23 mouse cellular contexts compared by ENCODE assay signal in the genomic region with DNA sequence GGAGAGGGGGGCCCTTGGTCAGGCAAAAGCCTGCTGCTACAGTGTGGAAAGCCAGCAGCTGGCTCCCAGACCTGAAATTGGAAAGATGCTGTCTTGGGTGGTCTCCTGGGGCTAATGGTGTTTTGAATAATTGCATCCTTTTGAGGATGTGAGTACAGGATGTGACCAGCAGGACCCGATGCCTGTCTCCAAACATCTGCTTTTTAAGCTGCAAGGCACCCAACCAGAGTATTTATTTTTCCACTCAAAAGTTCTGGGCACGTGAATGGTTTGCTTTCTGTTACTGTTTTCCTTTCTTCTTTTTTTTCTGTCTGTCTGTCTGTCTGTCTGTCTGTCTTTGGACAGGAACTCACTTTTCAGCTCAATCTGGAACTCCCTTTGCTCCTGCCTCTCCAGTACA. TPM values are rescaled to one million over a fixed set of nuclear protein-coding genes. Genes with fewer than 3 reads are reported as not detected.
DNase-seq lines count a peak whose midpoint lies in the region; ATAC-seq lines count a peak whose summit lies in the region.
"Had no signal": no experiment of that assay in that cellular context is flagged by ENCODE, and none has a peak within 500 bp of the region (broad histone marks: within the 10 kb centered on the region; RNA-seq: fewer than 3 reads in every experiment).

No protein-coding gene starts in this region.

- H3K27me3 ChIP-seq in neural tube, embryonic 15.5 days (replicated peaks): no peaks in the 10 kb centered on the region
- H3K27me3 ChIP-seq: forebrain, embryonic 13.5 days; hindbrain, embryonic 15.5 days had no signal

- no peaks in the 10 kb centered on the region for H3K4me1 ChIP-seq in neural tube, embryonic 15.5 days
- H3K4me1 ChIP-seq: forebrain, embryonic 13.5 days; heart, embryonic 15.5 days; hindbrain, embryonic 15.5 days had no signal

- no peak overlapping the region for H3K4me2 ChIP-seq in neural tube, embryonic 15.5 days
- H3K4me2 ChIP-seq: forebrain, embryonic 13.5 days; heart, embryonic 15.5 days; hindbrain, embryonic 15.5 days had no signal

- DNase-seq in heart, adult 11 months: peak; percentile 70
- no peak for DNase-seq in heart, adult 18-20 months
- peak; percentile 21 for DNase-seq in neural tube, embryonic 10.5 days (ENCODE audit: extremely low spot score, low spot score)
- DNase-seq in forelimb bud, embryonic 11.5 days (ENCODE audit: low read depth, low spot score): peak; percentile 12
- no peak for DNase-seq in right cerebral cortex, postnatal 10 days (ENCODE audit: low spot score in 2 of 2)
- no peak for DNase-seq in right cerebral cortex, postnatal 25 days
- DNase-seq: adrenal gland, adult 8-10 months; adrenal gland, postnatal 36 days; cerebellum, adult 2 months; forebrain, postnatal 0 days; heart, postnatal 14 days had no signal

- no peak overlapping the region for H3K4me3 ChIP-seq in neural tube, embryonic 15.5 days (replicated peaks)
- H3K4me3 ChIP-seq: embryonic facial prominence, embryonic 10.5 days; forebrain, embryonic 13.5 days; gastrocnemius, adult 2 months; heart, embryonic 10.5 days; heart, embryonic 15.5 days; hindbrain, embryonic 15.5 days had no signal

- no peaks in the 10 kb centered on the region for H3K9me3 ChIP-seq in neural tube, embryonic 15.5 days (replicated peaks)
- H3K9me3 ChIP-seq: embryonic facial prominence, embryonic 10.5 days; forebrain, embryonic 13.5 days; heart, embryonic 10.5 days; heart, embryonic 15.5 days; hindbrain, embryonic 15.5 days had no signal

- no peak overlapping the region for H3K27ac ChIP-seq in neural tube, embryonic 15.5 days (replicated peaks)
- H3K27ac ChIP-seq: embryonic facial prominence, embryonic 10.5 days; forebrain, embryonic 13.5 days; gastrocnemius, adult 2 months; heart, embryonic 10.5 days; heart, embryonic 15.5 days; hindbrain, embryonic 15.5 days had no signal

- no peak for ATAC-seq in neural tube, embryonic 15.5 days (ENCODE audit: low FRiP score)
- ATAC-seq: forebrain, embryonic 13.5 days; forebrain, postnatal 0 days had no signal

- H3K9ac ChIP-seq in neural tube, embryonic 15.5 days (replicated peaks): no peak overlapping the region
- H3K9ac ChIP-seq: forebrain, embryonic 13.5 days; forebrain, postnatal 0 days; heart, embryonic 15.5 days; hindbrain, embryonic 15.5 days had no signal

- H3K36me3 ChIP-seq in neural tube, embryonic 15.5 days: no peaks in the 10 kb centered on the region
- H3K36me3 ChIP-seq: embryonic facial prominence, embryonic 10.5 days; G1E; heart, embryonic 10.5 days; heart, embryonic 15.5 days; hindbrain, embryonic 15.5 days had no signal

- whole genome bisulfite sequencing in neural tube, embryonic 15.5 days: 51% methylated on average over 2 of the region's 2 CpGs

RNA-seq across cellular contexts. Expression of a gene that starts 6.1 kb away (rescaled TPM):
- total RNA-seq in heart, adult 18-20 months (2021): not detected
- polyA plus RNA-seq in neural tube, embryonic 15.5 days (2015; fragmentation: Nextera tagmentation; extraction: Ambion mirVana): 0.06 TPM in 1 of 2 replicates, not detected in the other
- total RNA-seq: adrenal gland, adult 8-10 months; adrenal gland, postnatal 36 days; forebrain, postnatal 0 days; G1E; gastrocnemius, adult 2 months; gastrocnemius, postnatal 25 days; heart, postnatal 14 days had no signal
- polyA plus RNA-seq: embryonic facial prominence, embryonic 10.5 days; forebrain, embryonic 13.5 days; forebrain, postnatal 0 days; G1E; heart, embryonic 10.5 days; heart, embryonic 15.5 days; hindbrain, embryonic 15.5 days had no signal

RNA-seq across cellular contexts. Expression of a gene that starts 15.0 kb away (rescaled TPM):
- total RNA-seq in heart, adult 18-20 months (2021): under 1 TPM in 1 of 2 experiments, not detected in 1; 0.54 TPM
- 7.3 TPM in 1 of 2 replicates, not detected in the other for polyA plus RNA-seq in neural tube, embryonic 15.5 days (2015; fragmentation: Nextera tagmentation; extraction: Ambion mirVana)
- total RNA-seq: gastrocnemius, adult 2 months had no signal
- polyA plus RNA-seq: cerebellum, adult 2 months; forebrain, postnatal 0 days; G1E; hindbrain, embryonic 15.5 days had no signal

RNA-seq across cellular contexts. Expression of a gene that starts 27.6 kb away (rescaled TPM):
- total RNA-seq in heart, adult 18-20 months (2021): not detected
- 4.6 TPM in 1 of 2 replicates, not detected in the other for polyA plus RNA-seq in neural tube, embryonic 15.5 days (2015; fragmentation: Nextera tagmentation; extraction: Ambion mirVana)
- total RNA-seq: adrenal gland, adult 8-10 months; adrenal gland, postnatal 36 days; forebrain, postnatal 0 days; G1E; gastrocnemius, adult 2 months; gastrocnemius, postnatal 25 days; granulocyte monocyte progenitor cell, adult 5-6 weeks; heart, postnatal 14 days; hematopoietic stem cell, adult 5-6 weeks had no signal
- polyA plus RNA-seq: cerebellum, adult 2 months; embryonic facial prominence, embryonic 10.5 days; embryonic facial prominence, embryonic 14.5 days; forebrain, embryonic 13.5 days; forebrain, postnatal 0 days; G1E; heart, embryonic 15.5 days; hindbrain, embryonic 15.5 days had no signal

RNA-seq across cellular contexts. Expression of a gene that starts 48.6 kb away (rescaled TPM):
- not detected for total RNA-seq in heart, adult 18-20 months (2021)
- polyA plus RNA-seq in neural tube, embryonic 15.5 days (2015; fragmentation: Nextera tagmentation; extraction: Ambion mirVana): not detected in 2 replicates
- total RNA-seq: adrenal gland, adult 8-10 months; adrenal gland, postnatal 36 days; forebrain, postnatal 0 days; G1E; gastrocnemius, adult 2 months; gastrocnemius, postnatal 25 days; granulocyte monocyte progenitor cell, adult 5-6 weeks; hematopoietic stem cell, adult 5-6 weeks had no signal
- polyA plus RNA-seq: cerebellum, adult 2 months; embryonic facial prominence, embryonic 10.5 days; embryonic facial prominence, embryonic 14.5 days; forebrain, embryonic 13.5 days; forebrain, postnatal 0 days; G1E; heart, embryonic 10.5 days; heart, embryonic 15.5 days; hindbrain, embryonic 15.5 days had no signal

Comparison
In these comparisons a context has a peak if more than half of its experiments do, and no peak if none do; other contexts are left out.
1. DNase-seq: peak in heart, adult 11 months (single experiment), neural tube, embryonic 10.5 days (single experiment) and forelimb bud, embryonic 11.5 days (single experiment); none in heart, adult 18-20 months (0 of 2), right cerebral cortex, postnatal 10 days (0 of 2) and right cerebral cortex, postnatal 25 days (single experiment).